Mouse (Mus musculus) embryo, embryonic 10.5 days (tissue): ENCODE measurements around the gene Mfap2.

ENCODE experiments used
- DNase-seq: peaks from one replicate; pipeline ENCODE4 v3.0.0-alpha.2; 2015; ENCODE audit warnings: low spot score

Gene Mfap2

DNA sequence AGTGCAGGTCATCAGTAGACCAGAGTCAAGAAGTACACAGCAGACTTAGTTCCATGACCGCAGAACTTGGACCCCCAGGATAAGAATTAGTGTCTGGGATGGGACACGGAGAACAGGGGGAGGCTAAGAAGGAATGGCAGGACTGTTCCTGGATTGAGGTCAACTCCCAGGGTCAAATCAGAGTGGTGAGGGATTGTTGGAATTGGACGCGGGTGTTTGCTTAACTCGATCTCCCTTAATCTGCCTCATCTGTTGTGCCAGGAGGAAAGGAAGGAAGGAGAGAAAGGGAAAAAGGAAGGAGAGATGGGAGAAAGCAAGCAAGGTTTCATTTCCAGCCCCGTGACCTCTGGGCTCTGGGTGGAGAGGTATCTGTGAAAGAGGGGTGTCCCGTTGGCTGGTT, at the start of gene Mfap2:
Gene Mfap2, plus strand, starts transcription at position 301 of the 400 bp plus-strand sequence.
- DNase-seq: no peak

DNA sequence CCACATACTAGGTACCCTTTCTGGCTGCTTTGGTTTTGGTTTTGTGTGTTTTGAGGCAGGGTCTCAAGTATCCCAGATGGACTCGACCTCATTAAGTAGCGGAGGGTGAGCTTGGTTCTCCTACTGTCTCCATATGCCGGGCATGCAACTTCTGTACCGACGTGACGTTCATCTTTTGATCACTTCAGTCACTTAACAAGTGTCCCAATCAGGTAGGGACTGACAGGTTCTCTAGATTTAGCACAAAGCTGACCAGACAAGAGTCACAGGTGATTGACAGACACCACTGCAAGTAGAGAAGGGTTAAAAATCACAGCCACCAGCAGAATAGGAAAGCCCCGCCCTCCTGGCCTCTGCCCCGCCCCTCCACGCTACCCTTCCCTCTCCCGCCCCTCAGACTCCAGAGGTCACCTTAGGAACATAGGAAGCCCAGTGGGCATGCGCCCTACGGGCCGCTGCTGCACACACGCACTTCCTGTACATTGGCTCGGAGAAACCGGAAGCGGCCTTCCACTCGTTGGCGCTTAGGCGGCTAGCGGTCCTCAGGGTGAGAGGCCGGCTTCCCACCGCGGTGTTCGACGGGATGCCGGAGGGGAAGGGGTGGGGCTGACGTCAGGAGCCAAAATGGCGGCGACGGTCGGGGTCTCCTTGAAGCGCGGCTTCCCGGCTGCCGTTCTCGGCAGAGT, 49.3 kb upstream of the Mfap2 start, which contains the start of gene Sdhb:
Gene Sdhb, plus strand, starts transcription at position 423 of the 686 bp plus-strand sequence.
- DNase-seq: peak; percentile 99

DNA sequence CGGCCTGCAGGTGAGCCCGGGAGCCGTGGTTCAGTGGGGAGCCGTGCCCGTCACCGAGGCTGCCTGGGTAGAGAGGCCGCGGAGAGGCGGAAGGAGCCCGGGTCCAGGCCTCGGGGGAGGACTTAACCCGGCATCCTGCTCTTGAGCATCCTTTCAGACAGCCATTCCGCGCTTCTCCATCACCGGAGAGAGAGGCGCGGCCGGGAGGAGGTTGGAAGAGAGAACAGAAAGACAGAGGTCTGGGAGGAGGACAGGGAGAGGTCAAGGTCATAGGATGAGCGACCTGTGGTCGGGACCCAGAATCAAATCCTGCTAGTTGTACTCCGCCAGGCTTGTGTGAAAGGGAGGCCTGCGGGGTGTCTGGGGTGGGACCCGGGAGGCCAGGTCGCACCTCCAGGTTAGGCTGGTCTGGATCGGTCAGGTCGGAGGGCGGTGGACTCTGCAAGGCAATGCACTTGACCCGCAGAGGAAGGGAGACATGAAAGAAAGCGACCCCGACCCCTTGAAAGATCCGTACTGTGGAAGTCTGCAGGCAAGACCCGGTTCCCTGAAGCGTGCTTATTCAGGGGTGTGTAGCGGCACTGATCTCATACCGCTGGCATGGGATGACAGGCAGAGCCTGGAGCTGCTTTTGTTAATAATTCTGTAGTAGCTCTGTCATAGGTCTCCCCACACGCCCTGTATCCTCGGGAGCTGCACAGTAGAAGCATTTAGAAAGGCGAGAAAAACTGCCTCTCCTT, 48.6 kb upstream of the Mfap2 start:
- DNase-seq: no peak

- no peak for DNase-seq
Observed at GRCm38 (mm10) chr4:140962207-140962909, 47.9 kb upstream of the Mfap2 start.

DNA sequence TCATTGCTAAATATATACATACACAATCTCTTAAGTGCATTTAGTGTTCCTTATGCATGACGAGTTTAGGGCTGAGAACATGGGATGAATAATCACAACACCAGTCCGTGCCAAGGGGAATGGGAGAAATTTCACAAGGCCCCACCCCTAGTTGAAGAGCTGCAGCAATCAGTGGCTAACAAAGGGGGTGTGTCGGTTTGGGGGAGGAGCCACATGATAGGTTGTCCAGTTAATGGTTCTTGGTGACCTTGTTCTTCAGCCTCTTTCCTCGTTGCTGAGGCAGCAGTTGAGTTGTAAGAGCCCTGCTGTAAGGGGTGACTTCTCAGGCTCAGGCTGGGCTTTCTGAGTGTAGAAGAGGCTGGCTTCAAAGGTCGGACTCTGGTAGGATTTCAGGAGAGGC, 47.3 kb upstream of the Mfap2 start:
- peak; percentile 28 for DNase-seq

GRCm38 (mm10) chr4:140963941-140964597, 46.1 kb upstream of the Mfap2 start:
- DNase-seq: no peak

DNA sequence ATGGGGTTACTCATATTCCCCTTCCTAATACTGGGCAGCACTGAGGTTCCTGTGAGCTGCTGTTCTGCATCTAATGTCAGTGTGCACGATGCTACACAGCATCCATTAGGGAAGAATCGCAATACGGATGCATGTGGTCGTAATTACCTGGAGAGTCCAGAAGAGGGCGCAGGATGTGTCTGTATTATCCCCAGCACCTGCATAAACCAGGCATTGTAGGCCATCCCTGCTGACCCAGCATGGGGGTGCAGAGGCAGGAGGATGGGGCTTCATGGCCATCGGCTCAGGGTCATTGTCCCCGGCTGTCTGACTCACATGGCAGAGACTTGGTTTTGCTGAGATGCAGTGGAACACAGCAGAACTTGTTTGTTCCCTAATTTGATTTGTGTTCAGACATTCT, 45.6 kb upstream of the Mfap2 start:
- DNase-seq: peak; percentile 90

GRCm38 (mm10) chr4:140967386-140968159, 42.6 kb upstream of the Mfap2 start:
- DNase-seq: no peak

GRCm38 (mm10) chr4:140971691-140972090, 38.5 kb upstream of the Mfap2 start:
- DNase-seq: no peak

GRCm38 (mm10) chr4:140974408-140974807, 35.8 kb upstream of the Mfap2 start:
- DNase-seq: no peak

DNA sequence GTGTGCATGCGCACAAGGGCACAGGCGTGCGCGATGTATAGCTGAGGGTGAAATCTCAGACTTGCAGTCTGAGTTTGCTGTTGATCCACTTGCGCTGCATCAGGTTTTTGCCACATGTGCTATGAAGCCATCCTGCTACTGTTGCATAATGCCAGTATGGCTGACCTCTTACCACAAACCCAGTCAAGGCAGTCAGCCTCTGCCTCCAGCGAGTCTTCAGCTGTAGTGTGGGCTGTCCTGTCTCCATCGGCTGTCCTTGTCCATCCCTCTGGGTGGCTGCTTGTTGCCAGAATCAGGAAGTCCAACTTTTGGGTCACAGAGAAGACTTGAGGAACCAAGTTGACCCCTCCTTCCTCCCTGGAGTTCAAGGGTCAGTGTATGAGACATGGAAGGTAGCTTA, 34.9 kb upstream of the Mfap2 start:
- DNase-seq: no peak

DNA sequence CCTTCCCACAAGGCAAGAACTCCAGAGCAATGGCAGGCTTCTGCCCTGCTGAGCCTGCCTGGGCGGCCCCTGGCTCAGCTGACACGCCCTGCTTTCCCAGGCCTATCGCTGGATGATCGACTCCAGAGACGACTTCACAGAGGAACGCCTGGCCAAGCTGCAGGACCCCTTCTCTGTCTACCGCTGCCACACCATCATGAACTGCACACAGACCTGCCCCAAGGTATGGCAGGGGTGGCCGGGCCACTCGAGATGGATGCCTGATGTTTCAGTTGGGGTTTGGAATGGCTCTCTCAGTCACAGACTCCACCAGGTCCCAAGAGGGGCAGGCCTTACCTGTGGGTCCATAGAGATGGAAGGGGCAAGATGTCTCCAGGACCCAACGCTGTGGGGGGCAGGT, 32.9 kb upstream of the Mfap2 start:
- DNase-seq: no peak

DNA sequence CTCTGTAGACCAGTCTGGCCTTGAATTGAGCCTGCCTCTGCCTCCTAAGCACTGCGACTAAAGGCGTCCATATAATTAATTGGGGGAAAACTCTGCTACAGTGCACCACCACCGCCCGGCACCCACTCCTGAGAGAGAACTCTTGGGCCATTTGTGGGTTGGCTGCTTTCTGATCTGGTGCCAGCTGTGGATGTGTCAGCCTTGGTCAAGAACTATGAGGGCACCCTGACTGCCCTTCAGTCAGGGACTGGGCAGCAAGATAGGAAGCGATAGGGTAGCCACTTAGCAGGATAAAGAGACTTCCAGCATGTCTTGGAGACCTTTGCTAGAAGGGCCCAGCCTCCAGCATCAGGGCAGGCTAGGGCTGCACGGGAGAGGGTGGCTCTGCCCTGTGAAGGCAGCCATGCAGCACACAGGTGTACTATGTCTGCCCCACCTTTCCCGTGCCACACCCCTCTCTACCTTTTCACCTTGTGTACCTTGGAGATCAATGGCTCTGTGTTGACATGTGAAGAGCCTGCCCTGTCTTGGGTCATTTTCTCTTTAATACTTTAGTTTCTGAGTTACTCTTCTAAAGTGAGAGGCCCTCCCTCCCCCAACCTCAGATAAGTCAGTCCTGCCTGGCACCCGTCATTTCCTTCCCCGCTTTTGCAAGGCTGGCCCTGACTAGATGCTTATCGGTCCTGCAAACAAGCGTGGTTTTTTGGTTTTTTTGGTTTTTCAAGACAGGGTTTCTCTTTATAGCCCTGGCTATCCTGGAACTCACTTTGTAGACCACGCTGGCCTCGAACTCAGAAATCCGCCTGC, 32.1 kb upstream of the Mfap2 start:
- DNase-seq: no peak

- DNase-seq: no peak
Observed at GRCm38 (mm10) chr4:140981605-140982004, 28.6 kb upstream of the Mfap2 start.

GRCm38 (mm10) chr4:140982808-140983207, 27.4 kb upstream of the Mfap2 start:
- no peak for DNase-seq

- DNase-seq: no peak
Observed at GRCm38 (mm10) chr4:140983442-140983841, 26.8 kb upstream of the Mfap2 start.

DNA sequence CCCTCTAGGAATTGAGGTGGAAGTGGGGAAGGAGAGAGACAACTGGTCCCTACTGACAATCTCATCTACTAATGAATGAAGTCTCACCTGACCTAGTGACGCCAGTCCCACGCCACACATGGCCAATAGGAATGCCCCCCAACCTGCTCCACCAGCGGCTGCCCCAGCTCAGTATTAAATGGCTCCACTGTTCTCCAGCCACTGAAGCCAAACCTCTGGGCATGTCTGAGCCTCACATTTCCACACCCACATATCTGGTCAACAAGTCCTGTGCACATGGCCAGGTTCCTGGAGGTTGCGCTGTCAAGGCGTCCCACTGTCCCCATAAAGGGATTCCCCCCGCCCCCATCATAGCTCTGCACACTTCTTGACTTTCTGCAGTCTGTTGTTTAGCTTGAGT, 25.7 kb upstream of the Mfap2 start:
- no peak for DNase-seq

DNA sequence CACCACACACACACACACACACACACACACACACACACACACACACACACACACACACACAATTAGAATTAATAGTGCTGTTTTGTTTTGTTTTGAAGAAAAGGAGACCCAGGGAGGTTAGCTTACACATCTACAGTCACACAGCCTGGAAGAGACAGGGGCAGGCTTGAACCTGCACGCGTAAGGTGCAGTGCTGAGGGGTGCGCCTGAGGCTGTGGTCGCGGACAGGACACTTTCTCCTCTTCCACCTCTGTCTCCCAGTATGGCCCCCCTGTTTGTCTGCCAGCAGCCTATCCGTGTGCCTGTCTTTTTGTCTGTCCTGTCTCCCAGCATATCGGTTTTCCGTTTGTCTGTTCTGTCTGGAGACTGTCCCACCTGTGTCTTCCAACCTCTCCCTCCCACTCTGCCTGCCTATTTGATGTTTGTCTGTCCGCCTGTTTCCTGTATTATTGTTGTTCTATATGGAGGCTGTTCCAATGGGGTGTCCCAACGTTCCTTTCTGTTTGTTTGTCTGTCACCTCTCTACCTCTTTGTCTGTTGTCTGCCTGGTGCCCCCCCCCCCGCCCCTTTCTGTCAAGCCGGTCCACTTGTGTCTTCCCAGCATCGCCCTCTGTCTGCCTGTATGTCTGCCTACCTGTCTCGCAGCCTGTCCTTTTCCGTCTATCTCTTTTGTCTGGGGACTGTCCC, 24.1 kb upstream of the Mfap2 start:
- DNase-seq: peak; percentile 10

DNA sequence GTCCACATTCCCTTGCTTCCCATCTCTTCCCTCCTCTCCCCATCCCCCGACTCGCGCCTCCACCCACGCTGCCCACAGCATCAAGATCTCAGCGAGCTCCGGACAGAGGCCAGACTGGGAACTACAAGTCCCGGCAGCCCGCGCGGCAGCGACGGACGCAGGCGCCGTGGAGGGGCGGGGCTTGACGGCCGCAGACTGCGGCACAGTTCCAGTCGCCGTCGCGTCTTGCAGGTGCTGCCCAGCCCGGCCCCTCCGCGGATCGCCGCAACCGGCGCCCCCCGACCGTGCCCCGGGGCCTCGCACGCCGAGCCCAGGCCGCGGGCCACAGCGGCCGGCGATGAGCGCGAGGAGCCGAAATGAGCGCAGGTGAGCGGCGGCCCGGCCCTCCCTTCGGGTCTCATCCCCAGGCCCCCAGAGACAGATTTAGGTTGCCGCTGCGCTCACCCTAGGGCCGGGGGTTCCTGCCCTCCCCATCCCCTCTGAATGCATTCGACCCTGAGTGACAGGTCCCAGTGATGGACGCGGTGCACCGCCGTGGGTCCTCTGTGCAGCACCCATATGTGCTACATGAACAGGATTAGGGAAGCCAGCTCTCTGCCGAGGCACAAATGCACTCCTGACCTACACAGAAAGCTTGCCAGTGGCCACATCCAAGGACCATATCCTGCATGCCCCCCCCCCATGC, 23.4 kb upstream of the Mfap2 start, which contains the start of gene Atp13a2:
Gene Atp13a2, plus strand, starts transcription at position 163 of the 685 bp plus-strand sequence.
- DNase-seq: peak; percentile 91
